Mouse (Mus musculus): ENCODE results near the gene Stim1. TPM values are rescaled to one million over a fixed set of nuclear protein-coding genes. Genes with fewer than 3 reads are reported as not detected.

Stim1 gene
- polyA plus RNA-seq, 1 experiment from 2014 or later = 12.1 TPM

- Histone ChIP-seq H3K27me3 (ENCODE audit: control insufficient read depth, insufficient read depth, low read length) (peaks cover 9% of the 10 kb centered on the region; the same call in 1 of the 2 replicates), H3K4me3 (ENCODE audit: low read depth, low read length) (no peak overlapping the region), H3K36me3 (ENCODE audit: control insufficient read depth, insufficient read depth, low read length) (no peaks in the 10 kb centered on the region), H3K4me2 (ENCODE audit: low read depth, low read length) (no peak overlapping the region), H3K27ac (ENCODE audit: low read depth, low read length) (no peak overlapping the region), H3K9ac (replicated peaks; ENCODE audit: low read depth, low read length) (no peak overlapping the region), H3K9me3 (ENCODE audit: control insufficient read depth, low read length) (no peaks in the 10 kb centered on the region), H3K4me1 (ENCODE audit: control insufficient read depth, insufficient read depth, low read length) (0 out of 2 replicates have a peak, but pooled peaks cover 6% of the 10 kb centered on the region)
- no peak for ATAC-seq (ENCODE audit: low read depth)
- WGBS = 89% methylated on average over 3 of the region's 3 CpGs
These were observed 4.9 kb downstream of the Stim1 start for GRCm38 (mm10) chr7:102272422-102272948.

GRCm38 (mm10) chr7:102281403-102281802, 13.8 kb downstream of the Stim1 start:
- no peaks in the 10 kb centered on the region for H3K36me3 ChIP-seq (ENCODE audit: control insufficient read depth, insufficient read depth, low read length)
- 93% methylated on average over 1 of the region's 1 CpGs for WGBS
- no peaks in the 10 kb centered on the region for H3K4me1 ChIP-seq (ENCODE audit: control insufficient read depth, insufficient read depth, low read length)
- no peak overlapping the region for H3K27ac ChIP-seq (ENCODE audit: low read depth, low read length)
- H3K4me3 ChIP-seq (ENCODE audit: low read depth, low read length) = no peak overlapping the region
- H3K27me3 ChIP-seq (ENCODE audit: control insufficient read depth, insufficient read depth, low read length) = no peaks in the 10 kb centered on the region
- no peak overlapping the region for H3K4me2 ChIP-seq (ENCODE audit: low read depth, low read length)
- no peak for ATAC-seq (ENCODE audit: low read depth)
- H3K9me3 ChIP-seq (ENCODE audit: control insufficient read depth, low read length) = no peaks in the 10 kb centered on the region
- no peak overlapping the region for H3K9ac ChIP-seq (replicated peaks; ENCODE audit: low read depth, low read length)

- 84% methylated on average over 5 of the region's 5 CpGs for WGBS
- H3K4me2 ChIP-seq (ENCODE audit: low read depth, low read length) = no peak overlapping the region
- H3K36me3 ChIP-seq (ENCODE audit: control insufficient read depth, insufficient read depth, low read length) = no peaks in the 10 kb centered on the region
- no peak overlapping the region for H3K27ac ChIP-seq (ENCODE audit: low read depth, low read length)
- no peaks in the 10 kb centered on the region for H3K4me1 ChIP-seq (ENCODE audit: control insufficient read depth, insufficient read depth, low read length)
- no peaks in the 10 kb centered on the region for H3K27me3 ChIP-seq (ENCODE audit: control insufficient read depth, insufficient read depth, low read length)
- no peak for ATAC-seq (ENCODE audit: low read depth)
- H3K9ac ChIP-seq (replicated peaks; ENCODE audit: low read depth, low read length) = no peak overlapping the region
- H3K4me3 ChIP-seq (ENCODE audit: low read depth, low read length) = no peak overlapping the region
- no peaks in the 10 kb centered on the region for H3K9me3 ChIP-seq (ENCODE audit: control insufficient read depth, low read length)
These were observed 14.7 kb downstream of the Stim1 start for GRCm38 (mm10) chr7:102282261-102282660.

DNA sequence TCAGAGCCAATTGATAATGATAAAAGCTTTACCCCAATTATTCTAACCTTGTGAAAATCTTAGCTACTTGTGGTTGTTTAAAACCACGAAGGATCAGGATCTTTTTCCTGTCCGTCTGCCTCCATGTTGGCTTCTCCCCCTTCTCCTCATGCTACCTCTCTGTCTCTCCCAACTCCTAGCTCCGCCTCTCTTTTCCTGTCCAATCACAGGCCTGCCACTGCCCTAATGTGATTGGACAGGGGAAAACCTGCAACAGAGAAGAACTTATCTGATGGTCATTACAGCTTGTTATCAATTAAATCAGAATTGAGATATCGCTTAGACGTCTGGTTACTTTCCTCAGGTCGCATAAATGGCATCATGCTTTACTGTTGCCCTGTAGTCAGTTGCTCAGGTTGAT, 21.9 kb downstream of the Stim1 start:
- H3K4me2 ChIP-seq (ENCODE audit: low read depth, low read length) = no peak overlapping the region
- H3K27me3 ChIP-seq (ENCODE audit: control insufficient read depth, insufficient read depth, low read length) = no peaks in the 10 kb centered on the region
- no peaks in the 10 kb centered on the region for H3K36me3 ChIP-seq (ENCODE audit: control insufficient read depth, insufficient read depth, low read length)
- 0 out of 2 replicates have a peak, but pooled peaks cover 3% of the 10 kb centered on the region for H3K4me1 ChIP-seq (ENCODE audit: control insufficient read depth, insufficient read depth, low read length)
- 84% methylated on average over 6 of the region's 6 CpGs for WGBS
- no peaks in the 10 kb centered on the region for H3K9me3 ChIP-seq (ENCODE audit: control insufficient read depth, low read length)
- no peak overlapping the region for H3K4me3 ChIP-seq (ENCODE audit: low read depth, low read length)
- H3K27ac ChIP-seq (ENCODE audit: low read depth, low read length) = no peak overlapping the region
- no peak for ATAC-seq (ENCODE audit: low read depth)
- H3K9ac ChIP-seq (replicated peaks; ENCODE audit: low read depth, low read length) = no peak overlapping the region

- Histone ChIP-seq H3K4me3 (ENCODE audit: low read depth, low read length) (no peak overlapping the region), H3K4me2 (ENCODE audit: low read depth, low read length) (no peak overlapping the region), H3K9me3 (ENCODE audit: control insufficient read depth, low read length) (no peaks in the 10 kb centered on the region), H3K4me1 (ENCODE audit: control insufficient read depth, insufficient read depth, low read length) (0 out of 2 replicates have a peak, but pooled peaks cover 3% of the 10 kb centered on the region), H3K36me3 (ENCODE audit: control insufficient read depth, insufficient read depth, low read length) (no peaks in the 10 kb centered on the region), H3K27me3 (ENCODE audit: control insufficient read depth, insufficient read depth, low read length) (no peaks in the 10 kb centered on the region), H3K9ac (replicated peaks; ENCODE audit: low read depth, low read length) (no peak overlapping the region), H3K27ac (ENCODE audit: low read depth, low read length) (no peak overlapping the region)
- ATAC-seq (ENCODE audit: low read depth) = no peak
- 89% methylated on average over 3 of the region's 3 CpGs for WGBS
These were observed 24.6 kb downstream of the Stim1 start for GRCm38 (mm10) chr7:102292228-102292627.

DNA sequence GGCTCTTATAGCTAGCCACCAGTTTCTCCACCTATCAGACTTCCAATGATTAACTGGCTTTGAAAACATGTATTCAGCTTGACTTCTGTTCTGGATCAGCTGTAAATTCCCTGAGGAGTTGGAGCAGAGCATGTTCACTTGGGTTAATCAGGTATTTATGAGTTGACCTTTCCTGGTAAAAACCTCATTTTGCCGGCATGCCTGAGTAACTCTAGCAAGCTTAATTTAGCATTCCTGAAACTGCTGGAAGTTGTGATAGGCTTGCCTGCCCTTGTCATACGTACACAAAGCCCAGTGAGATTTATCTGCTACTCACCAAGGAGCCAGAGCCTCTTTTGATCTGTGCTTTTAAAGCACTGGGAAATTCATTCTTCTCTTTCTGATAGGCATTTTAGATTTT, 25.6 kb downstream of the Stim1 start:
- H3K27ac ChIP-seq (ENCODE audit: low read depth, low read length) = no peak overlapping the region
- WGBS = 3% methylated on average over 2 of the region's 2 CpGs
- H3K9me3 ChIP-seq (ENCODE audit: control insufficient read depth, low read length) = no peaks in the 10 kb centered on the region
- H3K4me3 ChIP-seq (ENCODE audit: low read depth, low read length) = no peak overlapping the region
- H3K4me1 ChIP-seq (ENCODE audit: control insufficient read depth, insufficient read depth, low read length) = 0 out of 2 replicates have a peak, but pooled peaks cover 3% of the 10 kb centered on the region
- H3K9ac ChIP-seq (replicated peaks; ENCODE audit: low read depth, low read length) = no peak overlapping the region
- H3K4me2 ChIP-seq (ENCODE audit: low read depth, low read length) = no peak overlapping the region
- no peaks in the 10 kb centered on the region for H3K36me3 ChIP-seq (ENCODE audit: control insufficient read depth, insufficient read depth, low read length)
- no peak for ATAC-seq (ENCODE audit: low read depth)
- H3K27me3 ChIP-seq (ENCODE audit: control insufficient read depth, insufficient read depth, low read length) = no peaks in the 10 kb centered on the region

- H3K9ac ChIP-seq (replicated peaks; ENCODE audit: low read depth, low read length) = no peak overlapping the region
- no peaks in the 10 kb centered on the region for H3K36me3 ChIP-seq (ENCODE audit: control insufficient read depth, insufficient read depth, low read length)
- H3K4me3 ChIP-seq (ENCODE audit: low read depth, low read length) = no peak overlapping the region
- H3K9me3 ChIP-seq (ENCODE audit: control insufficient read depth, low read length) = no peaks in the 10 kb centered on the region
- 92% methylated on average over 1 of the region's 1 CpGs for WGBS
- ATAC-seq (ENCODE audit: low read depth) = no peak
- no peak overlapping the region for H3K27ac ChIP-seq (ENCODE audit: low read depth, low read length)
- no peak overlapping the region for H3K4me2 ChIP-seq (ENCODE audit: low read depth, low read length)
- H3K4me1 ChIP-seq (ENCODE audit: control insufficient read depth, insufficient read depth, low read length) = no peaks in the 10 kb centered on the region
- H3K27me3 ChIP-seq (ENCODE audit: control insufficient read depth, insufficient read depth, low read length) = no peaks in the 10 kb centered on the region
These were observed 33.2 kb downstream of the Stim1 start for GRCm38 (mm10) chr7:102300761-102301160.

DNA sequence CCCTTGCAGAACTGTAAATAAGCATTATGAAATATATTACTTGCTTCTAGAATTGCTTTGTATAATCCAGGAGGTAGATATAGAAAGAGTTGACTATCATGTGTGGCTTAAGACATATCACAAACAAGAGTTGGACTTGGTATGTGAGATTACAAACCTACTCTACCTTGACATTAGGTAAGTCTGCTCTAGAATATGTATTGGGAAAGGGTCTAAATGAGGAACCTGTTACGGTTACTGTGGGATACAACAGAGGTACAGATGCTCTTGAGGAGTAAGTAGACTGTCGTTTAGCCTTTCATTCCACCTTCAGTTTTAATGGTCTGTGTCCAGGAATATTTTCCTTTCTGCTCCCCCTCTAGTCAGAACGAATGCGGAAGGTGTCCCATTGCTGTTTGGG, 34.9 kb downstream of the Stim1 start:
- H3K4me2 ChIP-seq (ENCODE audit: low read depth, low read length) = no peak overlapping the region
- 95% methylated on average over 4 of the region's 4 CpGs for WGBS
- no peaks in the 10 kb centered on the region for H3K4me1 ChIP-seq (ENCODE audit: control insufficient read depth, insufficient read depth, low read length)
- H3K36me3 ChIP-seq (ENCODE audit: control insufficient read depth, insufficient read depth, low read length) = no peaks in the 10 kb centered on the region
- no peaks in the 10 kb centered on the region for H3K27me3 ChIP-seq (ENCODE audit: control insufficient read depth, insufficient read depth, low read length)
- no peak overlapping the region for H3K4me3 ChIP-seq (ENCODE audit: low read depth, low read length)
- no peak overlapping the region for H3K9ac ChIP-seq (replicated peaks; ENCODE audit: low read depth, low read length)
- no peak overlapping the region for H3K27ac ChIP-seq (ENCODE audit: low read depth, low read length)
- no peak for ATAC-seq (ENCODE audit: low read depth)
- H3K9me3 ChIP-seq (ENCODE audit: control insufficient read depth, low read length) = no peaks in the 10 kb centered on the region

- 92% methylated on average over 2 of the region's 2 CpGs for whole genome bisulfite sequencing
- no peaks in the 10 kb centered on the region for H3K9me3 ChIP-seq (ENCODE audit: control insufficient read depth, low read length)
These were observed 38.0 kb downstream of the Stim1 start for GRCm38 (mm10) chr7:102305596-102305995.

More at GRCm38 (mm10) chr7:102305596-102305995, 38.0 kb downstream of the Stim1 start:
- H3K4me2 ChIP-seq (ENCODE audit: low read depth, low read length) = no peak overlapping the region
- H3K27ac ChIP-seq (ENCODE audit: low read depth, low read length) = no peak overlapping the region
- no peak overlapping the region for H3K9ac ChIP-seq (replicated peaks; ENCODE audit: low read depth, low read length)
- no peak for ATAC-seq (ENCODE audit: low read depth)
- no peaks in the 10 kb centered on the region for H3K27me3 ChIP-seq (ENCODE audit: control insufficient read depth, insufficient read depth, low read length)
- no peaks in the 10 kb centered on the region for H3K36me3 ChIP-seq (ENCODE audit: control insufficient read depth, insufficient read depth, low read length)
- no peaks in the 10 kb centered on the region for H3K4me1 ChIP-seq (ENCODE audit: control insufficient read depth, insufficient read depth, low read length)
- no peak overlapping the region for H3K4me3 ChIP-seq (ENCODE audit: low read depth, low read length)
